Mouse (Mus musculus): ENCODE results near the gene Fam229a.
"Not testable (repeated sequence)": the region's sequence is repeated elsewhere in the genome, so short reads cannot be mapped to it uniquely, and the experiment has no call there.

Gene Fam229a

GRCm38 (mm10) chr4:129516925-129517324 is 25.9 kb downstream of the Fam229a start:
- CTCF ChIA-PET: no interaction called here

- CTCF ChIA-PET: interaction anchor here (0.5 kb wide), 1 partner anchor 65 kb away, joined by 3 read pairs; no protein-coding TSS in a partner anchor
Observed at GRCm38 (mm10) chr4:129518519-129518918, 27.5 kb downstream of the Fam229a start.

GRCm38 (mm10) chr4:129525338-129525737 is 34.3 kb downstream of the Fam229a start:
- CTCF ChIA-PET: interaction anchor here (1.1 kb wide), 1 partner anchor 12 kb away, joined by 5 read pairs; the partner anchor contains the start of gene Marcksl1

- CTCF ChIA-PET: no interaction called here
Observed at GRCm38 (mm10) chr4:129525889-129526288, 34.9 kb downstream of the Fam229a start.

GRCm38 (mm10) chr4:129528901-129529300 is 37.9 kb downstream of the Fam229a start:
- CTCF ChIA-PET: not testable (repeated sequence)

GRCm38 (mm10) chr4:129540012-129540411 is 49.0 kb downstream of the Fam229a start:
- CTCF ChIA-PET: no interaction called here
